Mouse (Mus musculus): ENCODE measurements around the gene Il9r. TPM values are rescaled to one million over a fixed set of nuclear protein-coding genes. Genes with fewer than 3 reads are reported as not detected.

Il9r gene
- polyA plus RNA-seq, 1 experiment from 2014 or later = 0.09 TPM

- Histone ChIP-seq H3K4me3 (replicated peaks; ENCODE audit: low read length) (no peak overlapping the region), H3K4me1 (ENCODE audit: control insufficient read depth, insufficient read depth, low read length) (peaks cover 65% of the 10 kb centered on the region), H3K36me3 (ENCODE audit: control insufficient read depth, insufficient read depth, low read length) (no peaks in the 10 kb centered on the region), H3K4me2 (ENCODE audit: low read depth, low read length) (no peak overlapping the region), H3K27ac (ENCODE audit: low read length) (no peak overlapping the region), H3K27me3 (ENCODE audit: control insufficient read depth, insufficient read depth, low read length) (no peaks in the 10 kb centered on the region), H3K9ac (ENCODE audit: low read length) (no peak overlapping the region), H3K9me3 (replicated peaks; ENCODE audit: control insufficient read depth, low read length) (no peaks in the 10 kb centered on the region)
- ATAC-seq (ENCODE audit: insufficient read depth, low FRiP score) = no peak
- WGBS = 70% methylated on average over 4 of the region's 4 CpGs
Measured at GRCm38 (mm10) chr11:32223297-32223967, 23.4 kb upstream of the Il9r start.

- peak overlapping the region; percentile 96 for H3K27ac ChIP-seq (ENCODE audit: low read length)
- H3K27me3 ChIP-seq (ENCODE audit: control insufficient read depth, insufficient read depth, low read length) = no peaks in the 10 kb centered on the region
- peaks cover 70% of the 10 kb centered on the region for H3K4me1 ChIP-seq (ENCODE audit: control insufficient read depth, insufficient read depth, low read length)
- peak overlapping the region; percentile 89 for H3K4me3 ChIP-seq (replicated peaks; ENCODE audit: low read length)
- WGBS = 6% methylated on average over 21 of the region's 21 CpGs
- no peaks in the 10 kb centered on the region for H3K9me3 ChIP-seq (replicated peaks; ENCODE audit: control insufficient read depth, low read length)
- peak overlapping the region; percentile 69 for H3K4me2 ChIP-seq (ENCODE audit: low read depth, low read length)
- no peaks in the 10 kb centered on the region for H3K36me3 ChIP-seq (ENCODE audit: control insufficient read depth, insufficient read depth, low read length)
- H3K9ac ChIP-seq (ENCODE audit: low read length) = peak overlapping the region; percentile 91
- no peak for ATAC-seq (ENCODE audit: insufficient read depth, low FRiP score)
Measured at GRCm38 (mm10) chr11:32222570-32223194, 22.6 kb upstream of the Il9r start.

DNA sequence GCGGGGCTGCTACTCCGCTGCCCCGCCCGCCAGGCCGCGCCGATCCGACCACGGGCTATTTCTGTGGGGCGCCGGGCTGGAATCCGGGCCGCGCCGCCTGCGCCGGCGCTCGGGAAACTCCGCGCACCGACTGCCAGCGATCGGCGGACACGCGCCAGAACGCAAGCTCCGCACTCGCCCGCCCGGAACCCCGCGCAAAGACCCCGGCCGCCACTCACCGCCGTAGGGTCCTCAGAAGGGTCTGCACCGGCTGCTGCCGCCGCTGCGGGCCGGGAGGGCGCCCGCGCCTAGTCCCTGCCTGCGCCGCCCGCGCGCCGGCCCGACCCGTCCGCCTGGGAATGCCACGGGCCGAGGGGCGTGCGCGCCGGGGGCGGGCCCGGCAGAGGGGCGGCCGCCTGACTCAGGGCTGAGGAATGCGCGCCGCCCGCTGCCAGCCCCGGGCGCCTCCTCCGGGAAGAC lies 21.9 kb upstream of the Il9r start, which contains the start of gene Rhbdf1:
TSS of gene Rhbdf1 (minus strand) at position 350 of the 459 bp plus-strand sequence.
- peak within 1 kb of the TSS; percentile 91 for H3K9ac ChIP-seq (ENCODE audit: low read length)
- H3K4me2 ChIP-seq (ENCODE audit: low read depth, low read length) = peak within 1 kb of the TSS; percentile 69
- H3K36me3 ChIP-seq (ENCODE audit: control insufficient read depth, insufficient read depth, low read length) = no peaks in the 10 kb centered on the region
- WGBS = under 1% methylated on average over 58 of the region's 72 CpGs
- H3K4me3 ChIP-seq (replicated peaks; ENCODE audit: low read length) = peak within 1 kb of the TSS; percentile 89
- no peaks in the 10 kb centered on the region for H3K9me3 ChIP-seq (replicated peaks; ENCODE audit: control insufficient read depth, low read length)
- H3K27ac ChIP-seq (ENCODE audit: low read length) = peak within 1 kb of the TSS; percentile 96
- H3K27me3 ChIP-seq (ENCODE audit: control insufficient read depth, insufficient read depth, low read length) = no peaks in the 10 kb centered on the region
- peak; percentile 64 for ATAC-seq (ENCODE audit: insufficient read depth, low FRiP score)
- peaks cover 65% of the 10 kb centered on the region for H3K4me1 ChIP-seq (ENCODE audit: control insufficient read depth, insufficient read depth, low read length)

- Histone ChIP-seq H3K36me3 (ENCODE audit: control insufficient read depth, insufficient read depth, low read length) (no peaks in the 10 kb centered on the region), H3K27me3 (ENCODE audit: control insufficient read depth, insufficient read depth, low read length) (no peaks in the 10 kb centered on the region), H3K27ac (ENCODE audit: low read length) (peak overlapping the region; percentile 96), H3K4me3 (replicated peaks; ENCODE audit: low read length) (peak overlapping the region; percentile 89), H3K4me2 (ENCODE audit: low read depth, low read length) (peak overlapping the region; percentile 69), H3K9me3 (replicated peaks; ENCODE audit: control insufficient read depth, low read length) (no peaks in the 10 kb centered on the region), H3K9ac (ENCODE audit: low read length) (peak overlapping the region; percentile 91), H3K4me1 (ENCODE audit: control insufficient read depth, insufficient read depth, low read length) (peaks cover 62% of the 10 kb centered on the region)
- WGBS = under 1% methylated on average over 46 of the region's 46 CpGs
- peak; percentile 68 for ATAC-seq (ENCODE audit: insufficient read depth, low FRiP score)
Measured at GRCm38 (mm10) chr11:32221225-32221950, 21.3 kb upstream of the Il9r start.

DNA sequence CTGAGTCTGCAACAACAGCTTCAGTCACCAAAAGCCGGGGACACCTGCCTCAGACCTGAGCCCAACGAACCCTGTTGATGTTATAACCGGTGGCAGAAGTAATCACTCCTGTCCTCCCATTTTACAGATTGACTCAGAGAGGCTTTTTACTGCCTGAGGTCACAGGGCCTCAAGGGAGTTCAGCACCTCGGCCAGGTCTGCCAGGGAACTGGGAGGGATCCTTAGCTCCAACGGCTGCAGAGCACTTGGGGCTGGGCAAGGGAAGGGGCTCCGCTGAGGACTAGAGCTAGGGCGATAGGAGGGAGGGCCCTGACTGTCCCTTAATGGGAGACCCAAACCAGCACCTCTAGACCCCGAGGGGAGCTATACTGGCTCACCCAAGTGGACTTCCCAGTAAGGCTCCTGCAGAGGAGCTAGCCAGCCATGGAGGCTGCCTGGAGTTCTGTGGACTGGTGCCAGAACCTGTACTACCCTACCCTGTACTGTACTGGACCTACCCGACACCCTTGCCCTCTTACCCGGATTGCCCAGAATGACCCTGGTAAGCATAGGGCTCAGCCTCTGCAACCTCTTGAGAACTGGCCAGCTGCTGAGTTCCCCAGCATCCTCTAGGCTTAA lies 20.6 kb upstream of the Il9r start:
- H3K4me2 ChIP-seq (ENCODE audit: low read depth, low read length) = peak overlapping the region; percentile 69
- no peaks in the 10 kb centered on the region for H3K27me3 ChIP-seq (ENCODE audit: control insufficient read depth, insufficient read depth, low read length)
- peak overlapping the region; percentile 91 for H3K9ac ChIP-seq (ENCODE audit: low read length)
- no peaks in the 10 kb centered on the region for H3K36me3 ChIP-seq (ENCODE audit: control insufficient read depth, insufficient read depth, low read length)
- no peaks in the 10 kb centered on the region for H3K9me3 ChIP-seq (replicated peaks; ENCODE audit: control insufficient read depth, low read length)
- H3K27ac ChIP-seq (ENCODE audit: low read length) = peak overlapping the region; percentile 96
- ATAC-seq (ENCODE audit: insufficient read depth, low FRiP score) = no peak
- 30% methylated on average over 10 of the region's 10 CpGs for WGBS
- peak overlapping the region; percentile 89 for H3K4me3 ChIP-seq (replicated peaks; ENCODE audit: low read length)
- H3K4me1 ChIP-seq (ENCODE audit: control insufficient read depth, insufficient read depth, low read length) = peaks cover 58% of the 10 kb centered on the region

DNA sequence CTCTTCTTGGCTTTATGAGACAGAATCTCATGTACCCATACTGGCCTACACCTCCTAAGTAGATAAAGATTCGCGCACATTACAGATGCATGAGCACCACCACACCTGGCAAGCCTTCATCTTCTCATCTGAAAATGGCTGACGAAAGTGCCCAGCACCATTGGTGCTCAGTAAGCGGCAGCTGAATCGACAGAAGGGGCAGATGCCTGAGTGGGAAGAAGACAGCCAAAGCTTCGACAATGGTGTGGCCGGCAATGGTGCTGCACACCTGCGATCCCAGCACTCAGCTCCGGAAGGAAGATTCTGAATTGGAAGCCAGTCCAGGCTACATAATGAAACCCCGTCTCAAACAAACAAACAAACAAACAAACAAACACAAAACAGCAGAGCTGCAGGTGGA lies 19.2 kb upstream of the Il9r start:
- H3K4me3 ChIP-seq (replicated peaks; ENCODE audit: low read length) = no peak overlapping the region
- no peak overlapping the region for H3K27ac ChIP-seq (ENCODE audit: low read length)
- WGBS = 80% methylated on average over 10 of the region's 10 CpGs
- peaks cover 5% of the 10 kb centered on the region; the same call in 1 of the 2 replicates for H3K36me3 ChIP-seq (ENCODE audit: control insufficient read depth, insufficient read depth, low read length)
- H3K4me2 ChIP-seq (ENCODE audit: low read depth, low read length) = no peak overlapping the region
- no peak overlapping the region for H3K9ac ChIP-seq (ENCODE audit: low read length)
- no peak for ATAC-seq (ENCODE audit: insufficient read depth, low FRiP score)
- no peaks in the 10 kb centered on the region for H3K27me3 ChIP-seq (ENCODE audit: control insufficient read depth, insufficient read depth, low read length)
- peaks cover 43% of the 10 kb centered on the region for H3K4me1 ChIP-seq (ENCODE audit: control insufficient read depth, insufficient read depth, low read length)
- H3K9me3 ChIP-seq (replicated peaks; ENCODE audit: control insufficient read depth, low read length) = no peaks in the 10 kb centered on the region

- 53% methylated on average over 6 of the region's 6 CpGs for WGBS
- peaks cover 40% of the 10 kb centered on the region for H3K4me1 ChIP-seq (ENCODE audit: control insufficient read depth, insufficient read depth, low read length)
- H3K4me2 ChIP-seq (ENCODE audit: low read depth, low read length) = peak overlapping the region; percentile 24; the same call in 1 of the 2 replicates
- H3K9me3 ChIP-seq (replicated peaks; ENCODE audit: control insufficient read depth, low read length) = no peaks in the 10 kb centered on the region
- H3K27ac ChIP-seq (ENCODE audit: low read length) = peak overlapping the region; percentile 38; the same call in 1 of the 2 replicates
- no peak for ATAC-seq (ENCODE audit: insufficient read depth, low FRiP score)
- no peaks in the 10 kb centered on the region for H3K27me3 ChIP-seq (ENCODE audit: control insufficient read depth, insufficient read depth, low read length)
- no peak overlapping the region for H3K4me3 ChIP-seq (replicated peaks; ENCODE audit: low read length)
- peak overlapping the region; percentile 47; the same call in 1 of the 2 replicates for H3K9ac ChIP-seq (ENCODE audit: low read length)
- H3K36me3 ChIP-seq (ENCODE audit: control insufficient read depth, insufficient read depth, low read length) = peaks cover 12% of the 10 kb centered on the region
Measured at GRCm38 (mm10) chr11:32218501-32219050, 18.5 kb upstream of the Il9r start.

- H3K27me3 ChIP-seq (ENCODE audit: control insufficient read depth, insufficient read depth, low read length) = no peaks in the 10 kb centered on the region
Measured at GRCm38 (mm10) chr11:32216851-32217250, 16.8 kb upstream of the Il9r start.

More at GRCm38 (mm10) chr11:32216851-32217250, 16.8 kb upstream of the Il9r start:
- Histone ChIP-seq H3K36me3 (ENCODE audit: control insufficient read depth, insufficient read depth, low read length) (peaks cover 23% of the 10 kb centered on the region), H3K9ac (ENCODE audit: low read length) (peak overlapping the region; percentile 29; the same call in 1 of the 2 replicates), H3K9me3 (replicated peaks; ENCODE audit: control insufficient read depth, low read length) (no peaks in the 10 kb centered on the region), H3K27ac (ENCODE audit: low read length) (no peak overlapping the region), H3K4me2 (ENCODE audit: low read depth, low read length) (no peak overlapping the region), H3K4me1 (ENCODE audit: control insufficient read depth, insufficient read depth, low read length) (peaks cover 29% of the 10 kb centered on the region), H3K4me3 (replicated peaks; ENCODE audit: low read length) (no peak overlapping the region)
- ATAC-seq (ENCODE audit: insufficient read depth, low FRiP score) = peak; percentile 18; the same call in 1 of the 2 replicates
- WGBS = 25% methylated on average over 8 of the region's 8 CpGs

Measured in stomach, embryonic 16.5 days (tissue).